Mouse (Mus musculus) lung, postnatal 10 days (tissue): ENCODE results near the gene Tmem231.

ENCODE experiments used
- DNase-seq: peaks from one replicate; pipeline ENCODE4 v3.0.0; 2021

The Tmem231 gene

DNA sequence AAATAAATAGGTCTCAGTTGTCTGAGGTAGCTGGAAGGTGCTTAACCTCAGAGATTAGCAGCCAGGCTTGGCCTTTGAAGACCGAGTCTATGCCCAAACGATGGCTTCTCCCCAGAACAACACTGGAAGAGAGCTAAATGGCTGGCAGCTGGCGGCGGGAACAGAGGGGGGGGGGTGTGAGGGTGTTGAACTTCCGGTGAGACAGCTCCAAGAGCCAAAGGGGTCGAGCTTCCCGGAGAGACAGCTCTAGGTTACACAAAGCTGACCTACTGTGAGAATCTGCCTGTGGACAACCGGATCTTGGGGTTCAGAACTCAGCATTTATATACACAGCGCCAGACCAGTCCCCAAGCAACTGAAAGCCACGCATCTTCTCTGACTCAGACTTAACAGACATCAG, 35.1 kb downstream of the Tmem231 start:
- no peak for DNase-seq

DNA sequence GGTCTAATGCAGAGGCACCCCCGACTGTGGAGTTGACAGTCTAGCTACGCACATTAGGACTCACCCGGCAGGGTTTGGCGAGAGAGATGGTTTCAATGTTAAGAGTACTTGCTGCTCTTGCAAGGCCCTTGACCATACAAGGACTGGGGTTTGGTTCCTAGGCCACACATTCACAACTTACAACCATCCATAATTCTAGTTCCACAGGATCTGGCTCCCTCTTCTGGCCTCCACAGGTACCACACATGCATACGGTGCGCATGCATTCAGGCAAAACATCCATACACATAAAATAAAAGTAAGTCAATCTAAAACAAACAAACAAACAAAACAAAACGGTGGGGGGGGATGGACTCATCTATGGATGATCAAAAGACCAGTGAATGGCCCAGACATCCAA, 38.7 kb downstream of the Tmem231 start:
- DNase-seq: no peak

DNA sequence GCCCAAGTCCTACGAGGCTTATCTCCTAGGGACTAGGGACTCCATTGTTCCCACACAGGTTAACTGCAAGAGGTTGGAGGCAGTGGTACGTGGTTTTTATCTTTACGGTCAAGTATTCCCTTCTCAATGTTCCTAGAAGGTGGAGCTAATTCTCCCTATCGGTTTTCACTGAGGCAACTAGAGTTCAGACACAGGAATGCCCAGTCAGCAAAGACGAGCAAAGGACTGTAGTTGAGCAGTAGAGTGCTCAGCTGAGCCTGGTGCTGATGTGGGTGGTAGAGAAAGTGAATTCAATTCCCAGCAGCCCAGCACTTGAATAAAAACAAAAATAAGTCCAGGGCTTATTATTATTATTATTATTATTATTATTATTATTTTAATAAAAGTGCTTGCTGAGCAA, 41.1 kb downstream of the Tmem231 start:
- no peak for DNase-seq

DNA sequence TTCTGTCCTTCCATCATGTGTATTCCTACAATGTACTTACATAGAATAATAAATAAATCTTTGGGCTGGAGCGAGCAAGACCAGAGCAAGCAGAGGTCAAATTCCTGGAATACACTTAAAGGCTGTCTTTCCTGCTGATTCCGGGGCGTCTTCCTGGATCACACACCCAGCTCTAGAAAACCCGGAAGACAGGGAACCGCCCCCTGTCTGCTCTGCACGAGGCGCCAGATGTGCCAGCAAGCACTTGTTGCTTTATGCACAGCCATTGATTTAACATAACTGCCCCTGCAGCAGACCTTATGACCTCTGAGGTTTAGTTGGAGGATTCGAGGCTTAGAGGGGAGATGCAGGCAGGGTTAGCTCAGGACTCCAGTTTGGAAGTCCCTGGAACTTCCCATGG, 41.7 kb downstream of the Tmem231 start:
- no peak for DNase-seq

DNA sequence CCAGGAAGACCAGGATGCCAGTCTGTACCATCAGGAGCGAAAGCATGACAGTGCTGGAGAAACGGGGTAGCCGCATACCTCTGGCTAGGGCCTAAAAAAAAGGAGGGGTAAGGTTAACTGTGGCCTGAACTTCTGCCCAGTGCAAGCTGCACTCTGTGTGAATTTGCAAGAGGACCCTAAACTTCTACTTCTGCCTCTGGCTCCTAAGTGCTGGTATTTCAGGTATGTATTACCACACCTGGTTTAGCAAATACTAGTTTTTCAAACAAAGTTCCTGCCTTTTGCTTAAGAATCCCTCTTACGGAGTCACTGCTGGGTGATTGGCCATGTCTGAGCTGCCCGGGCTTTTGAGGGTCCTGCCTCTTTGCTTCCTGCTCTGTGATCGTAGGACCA, 42.8 kb downstream of the Tmem231 start:
- DNase-seq: no peak

DNA sequence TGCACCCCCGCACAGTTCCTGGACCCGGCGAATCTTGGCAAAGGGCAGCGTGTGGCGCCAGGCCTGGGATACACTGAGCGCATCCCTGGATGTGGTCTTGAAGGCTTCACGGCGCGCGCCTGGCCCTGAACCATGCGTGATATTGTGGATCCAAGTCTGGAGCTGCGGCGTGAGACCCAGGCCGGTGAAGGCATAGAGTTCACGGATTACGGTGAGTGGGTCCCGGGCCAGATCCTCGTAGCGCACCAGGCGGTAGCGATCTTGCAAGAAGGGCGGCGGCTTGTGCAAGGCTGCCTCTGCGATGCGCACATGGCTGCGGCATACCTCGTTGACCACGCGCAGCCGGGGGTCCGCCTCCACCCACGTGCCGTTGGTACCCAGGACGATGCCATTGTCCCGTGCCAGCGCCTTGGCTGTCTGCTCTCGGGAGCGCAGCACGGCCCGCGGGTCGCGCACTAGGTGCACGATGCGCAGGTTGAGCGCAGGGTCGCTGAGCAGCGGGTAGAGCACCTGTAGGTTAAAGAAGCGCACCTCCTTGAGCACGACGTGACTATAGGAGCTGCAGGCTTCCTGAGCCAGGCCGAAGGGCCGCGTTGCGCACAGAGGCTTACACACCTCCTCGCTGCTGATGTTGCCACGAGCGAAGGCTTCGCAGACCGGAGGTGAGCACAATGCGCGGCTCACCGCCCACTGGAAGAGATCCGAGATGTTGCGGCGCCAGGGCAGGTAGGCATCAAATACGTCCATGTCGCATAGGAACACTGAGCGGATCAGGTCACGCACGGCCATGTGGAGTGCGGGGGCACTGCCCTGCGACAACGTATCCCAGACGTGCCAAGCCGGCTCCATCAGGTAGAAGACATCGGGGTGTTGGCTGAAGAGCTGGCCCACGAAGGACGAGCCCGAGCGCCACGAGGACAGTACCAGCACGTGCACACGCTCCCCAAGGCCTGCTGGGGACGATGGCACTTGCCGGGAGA, 43.5 kb downstream of the Tmem231 start:
- DNase-seq: no peak

DNA sequence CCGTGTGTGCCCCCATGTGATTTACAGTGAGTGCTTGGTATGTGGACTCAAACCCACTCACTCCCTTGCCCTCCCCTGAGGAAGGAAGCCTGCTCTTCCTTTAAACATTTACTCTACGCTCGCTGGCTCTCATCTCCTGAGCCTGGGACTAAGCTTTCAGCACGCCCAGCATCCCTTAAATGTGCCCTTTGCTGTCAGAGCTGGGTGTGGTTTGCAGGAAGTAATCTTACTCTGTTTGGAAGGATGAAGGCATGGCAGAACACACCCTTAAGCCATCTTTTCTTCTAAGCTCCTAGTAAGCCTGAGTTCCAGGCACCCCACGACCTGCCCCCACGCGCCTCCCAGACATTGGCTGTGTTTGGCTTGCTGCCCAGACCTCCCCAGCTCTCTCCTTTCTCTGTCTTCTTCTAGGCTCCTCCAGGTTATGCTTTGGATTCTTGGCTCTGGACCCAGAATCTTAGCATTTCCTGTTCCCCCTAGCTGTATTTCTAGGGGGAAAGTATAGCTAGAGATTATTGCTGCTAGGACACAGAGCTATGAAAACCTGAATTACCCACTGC, 45.5 kb downstream of the Tmem231 start:
- no peak for DNase-seq

DNA sequence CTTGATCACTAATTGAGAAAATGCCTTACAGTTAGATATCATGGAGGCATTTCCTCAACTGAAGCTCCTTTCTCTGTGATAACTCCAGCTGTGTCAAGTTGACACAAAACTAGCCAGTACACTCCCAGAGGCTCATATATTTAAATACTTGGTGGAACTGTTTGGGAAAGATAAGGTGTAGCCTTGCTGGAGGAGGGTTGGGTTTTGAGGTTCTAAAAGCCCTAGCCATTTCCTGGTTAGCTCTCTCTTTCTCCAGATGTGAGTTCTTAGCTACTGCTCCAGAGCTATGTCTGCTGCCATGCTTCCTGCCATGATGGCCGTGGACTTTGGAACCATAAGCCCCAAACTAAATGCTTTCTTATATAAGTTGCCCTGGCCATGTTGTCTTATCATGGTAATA, 46.2 kb downstream of the Tmem231 start:
- DNase-seq: no peak

DNA sequence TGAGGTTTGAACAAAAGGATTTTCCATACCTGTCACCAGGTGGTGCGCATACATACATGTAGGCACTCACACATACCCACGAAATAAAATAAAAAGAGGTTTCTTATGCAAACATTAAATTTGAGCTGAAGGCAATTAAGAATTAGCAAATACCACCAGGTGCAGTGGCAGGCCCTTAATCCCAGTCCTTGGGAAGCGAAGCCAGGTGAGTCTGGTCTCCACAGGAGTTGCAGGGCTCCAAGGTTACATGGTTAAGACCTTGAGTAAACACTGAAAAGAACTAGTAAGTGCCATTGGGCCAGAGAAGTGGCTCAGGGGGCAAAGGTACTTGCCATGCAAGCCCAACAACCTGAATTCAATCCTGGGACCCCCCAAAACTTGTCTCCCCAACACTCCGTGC, 50.1 kb downstream of the Tmem231 start:
- DNase-seq: no peak

DNA sequence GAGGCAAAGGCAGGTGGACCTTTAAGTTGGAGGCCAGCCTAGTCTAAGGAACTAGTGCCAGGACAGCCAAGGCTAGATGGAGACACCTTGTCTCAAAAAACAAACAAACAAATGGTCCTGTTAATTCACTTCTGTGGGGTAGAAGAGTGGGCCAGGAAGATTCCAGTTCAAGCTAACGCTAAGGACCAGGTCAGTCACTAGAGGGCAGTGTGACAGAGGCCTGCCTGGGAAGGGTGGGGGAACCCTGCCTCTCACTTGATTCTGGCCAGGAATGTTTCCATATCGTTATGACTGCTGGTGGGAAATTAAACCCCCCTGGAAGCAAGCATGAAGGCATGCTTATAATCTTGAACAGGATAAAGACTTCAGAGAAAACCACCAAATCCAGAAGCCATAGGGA, 52.1 kb downstream of the Tmem231 start:
- DNase-seq: peak; percentile 79

DNA sequence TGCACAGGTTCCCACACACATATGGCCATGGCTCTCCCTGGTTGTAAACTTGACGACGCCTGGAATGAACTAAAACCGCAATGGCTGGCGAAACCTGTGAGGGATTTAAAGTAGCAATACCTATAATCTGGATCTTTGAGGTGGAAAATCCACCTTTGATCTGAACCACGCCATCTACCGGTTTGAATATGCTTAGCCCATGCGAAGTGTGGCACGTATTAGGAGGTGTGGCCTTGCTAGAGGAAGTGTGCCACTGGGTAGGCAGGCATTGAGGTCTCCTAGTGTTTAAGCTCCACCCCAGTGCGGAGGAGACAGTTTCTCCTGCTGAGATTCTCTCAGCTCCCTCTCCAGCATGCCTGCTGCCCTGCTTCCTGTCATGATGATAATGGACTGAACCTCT, 56.0 kb downstream of the Tmem231 start:
- DNase-seq: no peak

DNA sequence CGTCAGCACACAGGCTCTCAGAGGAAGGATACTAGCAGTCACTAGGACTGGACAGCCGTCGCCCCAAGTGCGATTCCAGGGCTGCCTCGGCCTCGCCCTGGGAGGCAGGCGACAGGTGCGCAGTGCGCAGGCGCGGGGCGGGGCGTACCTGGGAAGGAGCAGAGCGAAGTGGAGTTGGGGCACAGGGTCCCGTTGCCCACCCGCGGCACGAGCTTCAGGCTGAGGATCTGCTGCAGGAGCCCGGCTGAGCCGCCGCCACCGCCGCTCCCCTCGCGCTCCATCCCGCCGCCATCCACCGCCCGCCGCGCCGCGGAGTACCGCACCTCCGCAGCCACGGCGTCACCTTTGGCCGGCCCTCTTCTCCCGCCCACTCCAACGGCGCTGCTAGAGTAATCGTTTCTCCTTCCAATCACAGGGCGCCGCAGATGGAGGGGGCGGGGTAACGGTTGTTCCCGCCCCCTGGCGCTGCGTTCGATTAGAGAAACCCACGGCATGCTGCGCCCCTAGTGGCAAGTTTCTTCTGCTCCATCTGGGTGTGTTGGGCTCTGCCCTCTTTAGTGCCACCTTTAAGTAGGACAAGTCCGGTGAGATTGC, 57.2 kb downstream of the Tmem231 start, which contains the start of gene Tmem170:
Gene Tmem170 (minus strand): TSS at position 396 of the 594 bp plus-strand sequence.
- peak; percentile 98 for DNase-seq

DNA sequence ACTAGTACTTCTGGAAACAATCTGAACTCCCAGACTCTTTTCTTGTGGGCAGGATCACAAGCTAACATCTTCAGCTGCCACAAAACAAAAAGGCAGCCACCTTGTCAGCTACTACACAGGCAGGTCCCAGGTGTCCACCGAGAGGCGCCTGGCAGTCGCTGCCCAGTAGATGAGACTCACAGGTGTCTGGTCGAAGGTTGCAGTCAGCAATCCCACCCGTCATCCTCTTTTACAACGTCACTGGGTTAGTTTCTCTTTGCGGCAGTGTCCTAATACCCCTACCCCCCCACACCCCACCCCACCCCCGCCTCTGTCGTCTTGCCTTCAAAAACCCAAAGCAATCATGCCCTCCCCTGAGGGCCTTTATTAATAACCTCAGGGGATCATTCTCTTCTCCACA, 57.9 kb downstream of the Tmem231 start:
- DNase-seq: no peak

DNA sequence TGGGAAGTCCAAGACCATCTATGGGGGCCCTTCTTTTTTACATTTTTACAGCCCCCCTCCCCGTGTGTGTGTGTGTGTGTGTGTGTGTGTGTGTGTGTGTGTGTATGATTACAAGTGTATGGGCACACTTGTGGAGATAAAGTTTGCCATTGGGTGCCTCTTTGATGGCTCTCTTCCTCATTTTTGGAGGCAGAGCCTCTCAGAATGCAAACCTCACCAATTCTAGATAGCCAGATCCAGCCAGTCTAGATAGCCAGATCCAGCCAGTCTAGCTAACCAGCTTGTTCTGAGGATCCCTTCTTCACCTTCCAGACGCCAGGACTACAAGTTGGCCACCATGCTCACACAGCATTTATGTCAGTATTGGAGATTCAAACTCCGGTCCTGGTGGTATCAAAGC, 62.4 kb downstream of the Tmem231 start:
- DNase-seq: no peak

DNA sequence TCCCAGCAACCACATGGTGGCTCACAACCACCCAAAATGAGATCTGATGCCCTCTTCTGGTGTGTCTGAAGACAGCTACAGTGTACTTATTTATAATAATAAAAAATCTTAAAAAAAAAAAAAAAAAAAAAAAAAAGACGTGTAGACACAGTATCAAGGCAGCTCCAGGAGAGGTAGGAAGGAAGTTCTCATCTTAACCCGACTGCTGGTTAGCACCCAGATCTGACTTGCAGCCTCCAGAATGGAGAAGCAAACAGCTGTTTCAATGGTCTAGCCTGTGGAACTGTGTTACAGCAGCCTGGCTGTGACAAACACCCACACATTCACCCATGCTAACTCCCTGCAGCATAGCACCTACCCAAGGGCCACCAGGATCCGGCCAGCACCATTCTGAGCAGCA, 63.3 kb downstream of the Tmem231 start:
- DNase-seq: no peak

DNA sequence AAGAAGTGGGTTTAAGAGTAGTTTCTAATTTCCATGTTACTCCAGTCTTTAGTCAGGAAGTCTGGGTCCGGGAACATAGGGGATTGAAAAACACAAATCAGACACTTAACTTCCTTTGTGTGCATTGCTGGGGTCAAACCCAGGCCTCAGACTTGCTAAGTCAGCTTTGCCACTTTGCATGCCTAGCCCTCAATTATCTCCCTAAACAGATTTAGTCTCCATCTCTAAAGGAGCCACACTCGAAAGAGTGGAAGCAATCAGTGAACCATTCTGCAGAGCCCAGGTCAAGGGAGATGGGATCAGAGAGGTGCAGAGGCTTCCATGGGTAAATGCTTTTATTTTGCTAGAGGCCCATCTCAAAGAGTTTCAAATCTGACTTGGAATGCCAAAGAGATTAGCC, 65.0 kb downstream of the Tmem231 start:
- DNase-seq: no peak

DNA sequence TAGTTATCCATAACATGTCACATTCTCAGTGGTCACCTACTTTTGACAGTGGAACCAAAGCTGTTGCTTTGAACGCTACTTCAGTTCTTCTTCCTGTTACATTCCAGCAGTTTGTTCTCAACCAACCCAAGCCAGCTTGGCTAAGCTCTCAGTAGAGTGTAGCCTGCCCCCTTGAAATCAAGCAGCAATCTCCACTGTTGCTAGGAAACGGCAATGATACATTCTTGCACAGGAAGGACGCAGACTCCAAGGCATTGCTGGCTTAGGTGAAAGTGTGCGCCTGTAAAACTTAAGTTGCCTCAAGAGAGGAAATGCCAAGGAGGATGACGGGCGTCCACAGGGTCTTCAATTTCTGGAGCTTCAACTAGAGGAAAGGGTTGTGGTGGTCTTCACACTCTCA, 67.8 kb downstream of the Tmem231 start:
- DNase-seq: peak; percentile 54

DNA sequence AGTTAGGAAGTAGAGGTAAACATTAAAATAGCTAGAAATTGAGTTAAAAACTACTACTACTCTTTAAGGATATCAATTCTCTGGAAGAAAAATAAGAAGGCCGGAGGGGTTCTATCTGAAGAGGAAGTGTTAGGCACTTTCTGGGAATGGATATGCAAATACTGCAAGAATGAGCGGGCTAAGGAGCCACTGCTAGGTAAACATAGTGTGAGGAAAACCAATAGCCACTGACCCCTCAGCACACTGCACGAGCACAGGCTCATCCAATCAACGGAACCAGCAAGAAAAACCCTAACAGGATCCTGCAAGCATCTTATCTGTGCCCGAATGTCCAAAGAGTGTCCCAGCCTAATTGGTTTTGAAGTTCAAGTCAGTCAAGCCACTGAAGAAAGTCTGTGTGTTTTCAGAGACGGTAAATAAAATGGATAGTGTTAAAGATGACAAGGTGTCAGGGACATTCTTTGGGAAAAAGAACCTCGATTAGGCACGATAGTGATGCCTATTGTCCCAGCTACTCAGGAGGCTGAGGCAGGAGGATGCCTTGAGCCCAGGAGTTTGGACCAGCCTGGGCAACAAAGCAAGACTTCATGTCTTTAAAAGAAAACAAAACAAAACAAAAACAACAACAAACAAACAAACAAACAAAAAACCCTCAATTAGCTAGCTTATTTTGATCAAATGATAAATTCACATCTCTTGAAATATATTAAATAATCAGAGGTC, 68.4 kb downstream of the Tmem231 start:
- DNase-seq: no peak

DNA sequence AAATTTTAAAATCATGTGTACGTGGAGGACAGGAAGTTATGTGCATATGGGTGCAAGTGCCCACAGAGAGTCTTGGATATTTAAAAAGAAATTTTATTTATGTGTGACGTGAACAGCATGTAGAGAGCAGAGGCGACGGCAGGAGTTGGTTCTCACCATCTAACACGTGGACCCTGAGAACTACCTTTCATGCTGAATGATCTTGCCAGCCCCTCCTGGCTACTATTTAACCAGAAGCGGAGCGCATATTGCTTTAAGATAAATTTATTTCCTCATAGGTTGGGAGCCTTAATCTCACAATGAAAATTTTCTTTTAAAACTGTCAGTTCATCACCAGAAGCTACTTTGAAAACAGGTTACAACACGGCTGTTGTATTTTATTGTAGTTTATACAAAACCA, 69.0 kb downstream of the Tmem231 start:
- DNase-seq: no peak

DNA sequence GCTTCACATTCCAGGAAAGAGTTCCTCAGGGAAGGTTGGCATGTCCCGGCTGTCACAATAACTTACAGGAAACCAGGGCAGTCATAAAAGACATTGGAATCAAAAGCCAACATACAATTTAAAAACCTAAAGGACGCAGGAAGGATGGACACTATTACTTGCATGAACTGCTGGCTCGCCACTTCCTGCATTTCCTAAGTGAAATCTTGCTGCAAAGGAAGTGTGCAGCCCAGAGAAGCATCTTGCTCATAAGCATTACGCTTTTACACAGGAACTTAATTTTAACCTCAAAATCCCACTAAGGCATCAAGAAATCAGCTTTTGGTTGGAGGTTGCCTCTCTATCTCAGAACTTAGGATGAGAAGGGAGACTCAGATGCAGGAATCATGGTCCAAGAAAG, 70.4 kb downstream of the Tmem231 start:
- DNase-seq: no peak
